Mouse (Mus musculus): Measurements from ENCODE around the gene Gm6902. TPM values are rescaled to one million over a fixed set of nuclear protein-coding genes. Genes with fewer than 3 reads are reported as not detected.
"Not testable (repeated sequence)": the region's sequence is repeated elsewhere in the genome, so short reads cannot be mapped to it uniquely, and the experiment has no call there.

The Gm6902 gene
- not detected for total RNA-seq (2021)
- long read RNA-seq, experiment 1, result 0 reads
- long read RNA-seq, experiment 2, result 0 reads

DNA sequence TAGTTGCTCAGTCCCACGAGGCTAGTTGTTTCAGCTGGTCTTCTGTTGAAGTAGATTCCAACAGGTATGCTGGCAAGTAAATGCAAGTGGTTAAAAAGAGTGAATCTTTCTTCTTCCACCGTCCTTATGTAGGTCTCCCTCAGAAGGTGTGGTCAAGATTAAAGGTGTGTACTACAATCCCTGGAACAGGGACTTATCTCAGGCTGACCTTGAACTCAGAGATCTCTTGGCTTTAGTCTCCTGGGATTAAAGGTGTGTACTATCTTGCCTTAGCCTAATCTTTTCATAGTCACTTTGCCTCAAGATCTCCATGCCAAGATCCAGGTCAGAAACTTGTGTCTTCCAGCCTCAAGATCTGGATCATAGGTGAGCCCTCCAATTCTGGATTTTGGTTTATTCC, at the start of gene Gm6902:
Gm6902 (minus strand) TSS at position 101 of the 400 bp plus-strand sequence.
- DNase-seq (ENCODE audit: low spot score in 2 of 2); intact Hi-C loops (cut with DNase I): not testable (repeated sequence)

GRCm38 (mm10) chr7:23300892-23301291, 22.2 kb upstream of the Gm6902 start, which contains the start of gene Nlrp4e:
Gene Nlrp4e (plus strand): TSS chr7:23301192.
- intact Hi-C loops (cut with DNase I); DNase-seq (ENCODE audit: low spot score in 2 of 2): not testable (repeated sequence)

DNA sequence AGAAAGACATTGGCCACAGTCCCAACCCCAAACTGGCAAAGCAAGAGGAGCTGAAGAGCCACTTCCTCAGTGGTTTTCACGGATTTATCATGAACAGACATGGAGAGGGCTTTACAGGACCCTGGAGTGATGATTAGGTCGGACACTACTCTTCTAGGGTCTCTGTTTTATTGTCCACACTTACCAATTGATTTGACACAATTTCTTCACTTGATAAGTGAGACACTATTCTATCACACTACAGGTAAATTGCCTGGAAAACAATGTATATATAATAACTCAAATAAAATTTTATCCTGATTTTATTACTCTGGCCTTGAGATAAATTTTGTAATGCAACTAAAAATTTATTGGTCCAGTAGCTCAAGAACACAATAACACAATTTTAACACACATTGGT, 27.1 kb downstream of the Gm6902 start, which contains the start of gene Vmn1r166:
Vmn1r166 (minus strand) TSS at position 101 of the 400 bp plus-strand sequence.
- intact Hi-C loops (cut with DNase I); DNase-seq (ENCODE audit: low spot score in 2 of 2): not testable (repeated sequence)

Other genes with a start within 250 kb of the Gm6902 start
- gene Vmn1r163, start 223.4 kb downstream of the Gm6902 start, total RNA-seq (2021), result not detected
- gene Gm8720, start 211.4 kb downstream of the Gm6902 start, total RNA-seq (2021), result not detected
- gene Gm10662, start 134.4 kb downstream of the Gm6902 start, total RNA-seq (2021), result not detected
- not detected for gene Vmn1r165, start 61.6 kb downstream of the Gm6902 start, total RNA-seq (2021)
- not detected for gene Vmn1r166, start 27.2 kb downstream of the Gm6902 start, total RNA-seq (2021)
- not detected for gene Nlrp4e, start 22.3 kb upstream of the Gm6902 start, total RNA-seq (2021)
- not detected for gene Nlrp5, start 107.0 kb upstream of the Gm6902 start, total RNA-seq (2021)
- gene Vmn1r167, start 228.3 kb upstream of the Gm6902 start, total RNA-seq (2021), result not detected

Data from left cerebral cortex, postnatal 14 days (tissue).